ENCODE assay signal across 7 mouse cellular contexts in genomic region chr4:80864511-80864922, GRCm38 (mm10). TPM values are rescaled to one million over a fixed set of nuclear protein-coding genes. Genes with fewer than 3 reads are reported as not detected.
DNase-seq lines count a peak whose midpoint lies in the region; ATAC-seq and TF ChIP-seq lines count a peak whose summit lies in the region.

No protein-coding gene starts in this region.

- in situ Hi-C loops in Patski (cut with MboI; ENCODE audit: low pct_unique_long_range_greater_than_20kb) = loop anchor here (25.0 kb wide), 1 partner anchor 623 kb away; no protein-coding TSS in a partner anchor

- WGBS in kidney, embryonic 14.5 days = 2% methylated on average over 17 of the region's 17 CpGs
- WGBS in limb, embryonic 14.5 days = 2% methylated on average over 17 of the region's 17 CpGs
- WGBS in neural tube, embryonic 11.5 days = under 1% methylated on average over 17 of the region's 17 CpGs

- CTCF ChIA-PET in Patski (lab: Charles Lee) = interaction anchor here (0.6 kb wide), 1 partner anchor 29 kb away, joined by 3 read pairs; no protein-coding TSS in a partner anchor

- TF ChIP-seq POLR2A in limb, embryonic 14.5 days (IDR thresholded peaks at IDR 0.05; ENCODE audit: borderline replicate concordance, extremely low read depth, insufficient read depth, insufficient read length) = no peak

- H3K27ac ChIP-seq in kidney, embryonic 14.5 days (ENCODE audit: low read depth, low read length) = no peak overlapping the region
- H3K27ac ChIP-seq in limb, embryonic 14.5 days (replicated peaks; ENCODE audit: low read depth, low read length) = no peak overlapping the region
- no peak overlapping the region for H3K27ac ChIP-seq in neural tube, embryonic 11.5 days (ENCODE audit: low read depth, low read length)

- H3K4me3 ChIP-seq in kidney, embryonic 14.5 days (ENCODE audit: low read length) = peak overlapping the region; percentile 40
- H3K4me3 ChIP-seq in limb, embryonic 14.5 days (replicated peaks; ENCODE audit: low read length) = peak overlapping the region; percentile 33
- peak overlapping the region; percentile 24 for H3K4me3 ChIP-seq in neural tube, embryonic 11.5 days (ENCODE audit: low read depth, low read length)

- no peak for DNase-seq in Patski (ENCODE audit: low read depth, low spot score)
- peak; percentile 52 for DNase-seq in brain, embryonic 18.5 days (ENCODE audit: low read depth, low spot score)
- peak; percentile 30 for DNase-seq in forelimb bud, embryonic 11.5 days (ENCODE audit: low read depth, low spot score)
- DNase-seq in limb, embryonic 14.5 days (ENCODE audit: low spot score) = peak; percentile 14
- peak; percentile 53 for DNase-seq in neural tube, embryonic 11.5 days (ENCODE audit: low spot score)

- peaks cover 9% of the 10 kb centered on the region for H3K27me3 ChIP-seq in Patski
- H3K27me3 ChIP-seq in kidney, embryonic 14.5 days (ENCODE audit: control insufficient read depth, insufficient read depth, low read length) = no peaks in the 10 kb centered on the region
- H3K27me3 ChIP-seq in limb, embryonic 14.5 days (ENCODE audit: control insufficient read depth, insufficient read depth, low read length) = no peaks in the 10 kb centered on the region
- no peaks in the 10 kb centered on the region for H3K27me3 ChIP-seq in neural tube, embryonic 11.5 days (ENCODE audit: control insufficient read depth, insufficient read depth, low read length)

- peak; percentile 47 for ATAC-seq in Patski
- ATAC-seq in kidney, embryonic 14.5 days (ENCODE audit: low FRiP score, low TSS enrichment) = peak; percentile 65; the same call in 1 of the 2 replicates
- ATAC-seq in limb, embryonic 14.5 days (ENCODE audit: low FRiP score, low read depth) = no peak
- ATAC-seq in neural tube, embryonic 11.5 days (ENCODE audit: insufficient read depth, low FRiP score, low TSS enrichment) = peak; percentile 62; the same call in 1 of the 2 replicates
- no peak for ATAC-seq in erythroid progenitor cell, adult 5-6 weeks (replicated peaks; ENCODE audit: low FRiP score, poor library complexity, severe bottlenecking)

- H3K36me3 ChIP-seq in kidney, embryonic 14.5 days (ENCODE audit: control insufficient read depth, insufficient read depth, low read length) = no peaks in the 10 kb centered on the region
- no peaks in the 10 kb centered on the region for H3K36me3 ChIP-seq in limb, embryonic 14.5 days (ENCODE audit: control insufficient read depth, insufficient read depth, low read length)
- no peaks in the 10 kb centered on the region for H3K36me3 ChIP-seq in neural tube, embryonic 11.5 days (ENCODE audit: control insufficient read depth, insufficient read depth, low read length)

- no peaks in the 10 kb centered on the region for H3K4me1 ChIP-seq in kidney, embryonic 14.5 days (ENCODE audit: control insufficient read depth, insufficient read depth, low read length)
- H3K4me1 ChIP-seq in limb, embryonic 14.5 days (ENCODE audit: control insufficient read depth, insufficient read depth, low read length) = no peaks in the 10 kb centered on the region
- H3K4me1 ChIP-seq in neural tube, embryonic 11.5 days (ENCODE audit: control insufficient read depth, insufficient read depth, low read length) = 0 out of 2 replicates have a peak, but pooled peaks cover 3% of the 10 kb centered on the region

- peak overlapping the region; percentile 67 for H3K4me2 ChIP-seq in kidney, embryonic 14.5 days (replicated peaks; ENCODE audit: low read depth, low read length)
- H3K4me2 ChIP-seq in limb, embryonic 14.5 days (replicated peaks; ENCODE audit: low read depth, low read length, severe bottlenecking) = peak overlapping the region; percentile 64
- peak overlapping the region; percentile 61 for H3K4me2 ChIP-seq in neural tube, embryonic 11.5 days (ENCODE audit: low read depth)

- no peak for TF ChIP-seq CTCF in Patski (IDR thresholded peaks at IDR 0.05)

- peak overlapping the region; percentile 48 for H3K9ac ChIP-seq in kidney, embryonic 14.5 days (ENCODE audit: low read depth, low read length)
- H3K9ac ChIP-seq in limb, embryonic 14.5 days (ENCODE audit: low read depth, low read length, severe bottlenecking) = 0 out of 2 replicates have a peak overlapping the region, but pooled peaks have one; percentile 21
- H3K9ac ChIP-seq in neural tube, embryonic 11.5 days (ENCODE audit: low read length) = peak overlapping the region; percentile 53

- POLR2A ChIA-PET in Patski (lab: Charles Lee) = no interaction called here

- no peaks in the 10 kb centered on the region for H3K9me3 ChIP-seq in kidney, embryonic 14.5 days (ENCODE audit: control insufficient read depth, low read length)
- H3K9me3 ChIP-seq in limb, embryonic 14.5 days (ENCODE audit: control insufficient read depth, low read length) = no peaks in the 10 kb centered on the region
- H3K9me3 ChIP-seq in neural tube, embryonic 11.5 days (ENCODE audit: control insufficient read depth, low read length) = no peaks in the 10 kb centered on the region

RNA-seq across cellular contexts. Expression of gene Tyrp1, which starts 30.6 kb away (rescaled TPM):
- polyA plus RNA-seq in Patski (2021) = 0.36 TPM
- polyA plus RNA-seq in kidney, embryonic 14.5 days (2014; fragmentation: Nextera tagmentation; extraction: Ambion mirVana) = not detected in 2 replicates
- 0.06 and 0.14 TPM in 2 replicates for polyA plus RNA-seq in limb, embryonic 14.5 days (2012; rRNA removed)
- polyA plus RNA-seq in limb, embryonic 14.5 days (2014; fragmentation: Nextera tagmentation; extraction: Ambion mirVana) = not detected in 2 replicates
- not detected in 2 replicates for polyA plus RNA-seq in neural tube, embryonic 11.5 days (2014; fragmentation: Nextera tagmentation; extraction: Ambion mirVana)
- total RNA-seq in erythroid progenitor cell, adult 5-6 weeks (2015; ENCODE audit: low replicate concordance) = not detected in 2 replicates
- not detected in 2 replicates for total RNA-seq in erythroid progenitor cell, adult 5-6 weeks (2017; ENCODE audit: low replicate concordance)

RNA-seq across cellular contexts. Expression of gene Lurap1l, which starts 45.9 kb away (rescaled TPM):
- 15.0 TPM for polyA plus RNA-seq in Patski (2021)
- 10.7 and 11.9 TPM in 2 replicates for polyA plus RNA-seq in kidney, embryonic 14.5 days (2014; fragmentation: Nextera tagmentation; extraction: Ambion mirVana)
- 11.0 and 14.9 TPM in 2 replicates for polyA plus RNA-seq in limb, embryonic 14.5 days (2012; rRNA removed)
- polyA plus RNA-seq in limb, embryonic 14.5 days (2014; fragmentation: Nextera tagmentation; extraction: Ambion mirVana) = 23.2 and 28.4 TPM in 2 replicates
- 3.9 and 4.3 TPM in 2 replicates for polyA plus RNA-seq in neural tube, embryonic 11.5 days (2014; fragmentation: Nextera tagmentation; extraction: Ambion mirVana)
- total RNA-seq in erythroid progenitor cell, adult 5-6 weeks (2015; ENCODE audit: low replicate concordance) = not detected in 2 replicates
- not detected in 2 replicates for total RNA-seq in erythroid progenitor cell, adult 5-6 weeks (2017; ENCODE audit: low replicate concordance)

Comparison
In these comparisons a context has a peak if more than half of its experiments do, and no peak if none do; other contexts are left out.
1. ATAC-seq: peak in Patski (single experiment), kidney, embryonic 14.5 days (single experiment) and neural tube, embryonic 11.5 days (single experiment); none in limb, embryonic 14.5 days (single experiment) and erythroid progenitor cell, adult 5-6 weeks (single experiment).
2. Peak in every context shown above with its lines, with median percentiles within 50 percentile points of each other: H3K4me2 ChIP-seq, H3K4me3 ChIP-seq and H3K9ac ChIP-seq.